ENCODE assay signal across 9 mouse cellular contexts in genomic region chr17:93201265-93201925, GRCm38 (mm10). TPM values are rescaled to one million over a fixed set of nuclear protein-coding genes. Genes with fewer than 3 reads are reported as not detected.
DNase-seq lines count a peak whose midpoint lies in the region; ATAC-seq and TF ChIP-seq lines count a peak whose summit lies in the region.
"Had no signal": no experiment of that assay in that cellular context is flagged by ENCODE, and none has a peak within 500 bp of the region (broad histone marks: within the 10 kb centered on the region; RNA-seq: fewer than 3 reads in every experiment).

No protein-coding gene starts in this region.

- peaks cover 33% of the 10 kb centered on the region for H3K27me3 ChIP-seq in lung, postnatal 0 days (replicated peaks; ENCODE audit: insufficient read depth, low read length)
- H3K27me3 ChIP-seq in forebrain, embryonic 14.5 days (replicated peaks; ENCODE audit: control insufficient read depth, insufficient read depth, low read length) = peaks cover 38% of the 10 kb centered on the region
- peaks cover 70% of the 10 kb centered on the region for H3K27me3 ChIP-seq in limb, embryonic 14.5 days (ENCODE audit: control insufficient read depth, insufficient read depth, low read length)

- no peak for TF ChIP-seq POLR2A in limb, embryonic 14.5 days (IDR thresholded peaks at IDR 0.05; ENCODE audit: borderline replicate concordance, extremely low read depth, insufficient read depth, insufficient read length)

- no peak for TF ChIP-seq CTCF in lung, postnatal 0 days (IDR thresholded peaks at IDR 0.05)

- no peak overlapping the region for H3K27ac ChIP-seq in lung, postnatal 0 days (ENCODE audit: low read length)
- H3K27ac ChIP-seq in forebrain, embryonic 14.5 days (ENCODE audit: low read depth, low read length) = peak overlapping the region; percentile 29; the same call in 1 of the 2 replicates
- H3K27ac ChIP-seq in limb, embryonic 14.5 days (replicated peaks; ENCODE audit: low read depth, low read length) = no peak overlapping the region

- H3K4me3 ChIP-seq in lung, postnatal 0 days (ENCODE audit: low read depth, low read length) = peak overlapping the region; percentile 19; the same call in 1 of the 2 replicates
- peak overlapping the region; percentile 33 for H3K4me3 ChIP-seq in forebrain, embryonic 14.5 days (ENCODE audit: low read depth, low read length)
- peak overlapping the region; percentile 38 for H3K4me3 ChIP-seq in limb, embryonic 14.5 days (replicated peaks; ENCODE audit: low read length)

- peak overlapping the region; percentile 51; the same call in 1 of the 2 replicates for H3K4me2 ChIP-seq in lung, postnatal 0 days (replicated peaks; ENCODE audit: low read depth, low read length)
- peak overlapping the region; percentile 55 for H3K4me2 ChIP-seq in forebrain, embryonic 14.5 days (ENCODE audit: low read length)
- peak overlapping the region; percentile 51 for H3K4me2 ChIP-seq in limb, embryonic 14.5 days (replicated peaks; ENCODE audit: low read depth, low read length, severe bottlenecking)

- DNase-seq in lung, postnatal 0 days (ENCODE audit: low spot score) = no peak
- no peak for DNase-seq in lung, postnatal 25 days (ENCODE audit: low spot score)
- DNase-seq in forebrain, embryonic 14.5 days (ENCODE audit: low spot score) = peak; percentile 27
- no peak for DNase-seq in limb, embryonic 14.5 days (ENCODE audit: low spot score)
- peak; percentile 9 for DNase-seq in right cerebral cortex, postnatal 4 days
- DNase-seq in B cell, adult 2 months = no peak
- no peak for DNase-seq in gastrocnemius, postnatal 25 days

- TF ChIP-seq EP300 in lung, postnatal 0 days (IDR thresholded peaks at IDR 0.05) = no peak

- H3K4me1 ChIP-seq in lung, postnatal 0 days (ENCODE audit: insufficient read depth, low read depth, low read length) = no peaks in the 10 kb centered on the region
- H3K4me1 ChIP-seq in forebrain, embryonic 14.5 days (ENCODE audit: control insufficient read depth, insufficient read depth, low read length) = peaks cover 8% of the 10 kb centered on the region
- H3K4me1 ChIP-seq in limb, embryonic 14.5 days (ENCODE audit: control insufficient read depth, insufficient read depth, low read length) = peaks cover 16% of the 10 kb centered on the region; the same call in 1 of the 2 replicates

- no peaks in the 10 kb centered on the region for H3K9me3 ChIP-seq in lung, postnatal 0 days (ENCODE audit: low read length)
- no peaks in the 10 kb centered on the region for H3K9me3 ChIP-seq in forebrain, embryonic 14.5 days (replicated peaks; ENCODE audit: control insufficient read depth, low read length)
- no peaks in the 10 kb centered on the region for H3K9me3 ChIP-seq in limb, embryonic 14.5 days (ENCODE audit: control insufficient read depth, low read length)

- H3K36me3 ChIP-seq in lung, postnatal 0 days (ENCODE audit: insufficient read depth, low read length) = no peaks in the 10 kb centered on the region
- H3K36me3 ChIP-seq in forebrain, embryonic 14.5 days (ENCODE audit: control insufficient read depth, insufficient read depth, low read length) = no peaks in the 10 kb centered on the region
- H3K36me3 ChIP-seq in limb, embryonic 14.5 days (ENCODE audit: control insufficient read depth, insufficient read depth, low read length) = no peaks in the 10 kb centered on the region

- no peak overlapping the region for H3K9ac ChIP-seq in lung, postnatal 0 days (replicated peaks; ENCODE audit: low read depth)
- H3K9ac ChIP-seq in forebrain, embryonic 14.5 days (ENCODE audit: low read length) = peak overlapping the region; percentile 59
- H3K9ac ChIP-seq in limb, embryonic 14.5 days (ENCODE audit: low read depth, low read length, severe bottlenecking) = no peak overlapping the region

- WGBS in lung, postnatal 0 days = 3% methylated on average over 16 of the region's 16 CpGs
- WGBS in forebrain, embryonic 14.5 days = 2% methylated on average over 16 of the region's 16 CpGs
- 2% methylated on average over 16 of the region's 16 CpGs for WGBS in limb, embryonic 14.5 days

- no peak for ATAC-seq in lung, postnatal 0 days
- peak; percentile 4; the same call in 1 of the 2 replicates for ATAC-seq in forebrain, embryonic 14.5 days
- ATAC-seq in limb, embryonic 14.5 days (ENCODE audit: low FRiP score, low read depth) = no peak
- ATAC-seq in CD4-positive, CD25-positive, alpha-beta regulatory T cell, adult 4 months = no peak
- ATAC-seq: activated CD4-positive, CD25-positive, alpha-beta regulatory T cell, adult 4 months had no signal

RNA-seq across cellular contexts. Expression of gene Adcyap1, which starts 2.6 kb away (rescaled TPM):
- polyA plus RNA-seq in lung, postnatal 0 days (2015; fragmentation: Nextera tagmentation; extraction: Ambion mirVana) = 0.17 and 0.20 TPM in 2 replicates
- 9.6 and 10.9 TPM in 2 replicates for polyA plus RNA-seq in forebrain, embryonic 14.5 days (2014; fragmentation: Nextera tagmentation; extraction: Ambion mirVana)
- 0.50 and 1.1 TPM in 2 replicates for polyA plus RNA-seq in limb, embryonic 14.5 days (2012; rRNA removed)
- polyA plus RNA-seq in limb, embryonic 14.5 days (2014; fragmentation: Nextera tagmentation; extraction: Ambion mirVana) = 1.2 and 1.5 TPM in 2 replicates
- not detected for polyA plus RNA-seq in CD4-positive, CD25-positive, alpha-beta regulatory T cell, adult 4 months (2017; shearing (Covaris generic))
- not detected for total RNA-seq in gastrocnemius, postnatal 25 days (2021)

Comparison
In these comparisons a context has a peak if more than half of its experiments do, and no peak if none do; other contexts are left out.
1. DNase-seq: peak in forebrain, embryonic 14.5 days (single experiment) and right cerebral cortex, postnatal 4 days (single experiment); none in lung, postnatal 0 days (single experiment), lung, postnatal 25 days (single experiment), limb, embryonic 14.5 days (single experiment), B cell, adult 2 months (0 of 2) and gastrocnemius, postnatal 25 days (single experiment).
2. Peak in every context shown above with its lines, with median percentiles within 50 percentile points of each other: H3K4me2 ChIP-seq and H3K4me3 ChIP-seq.